Mouse (Mus musculus): Measurements from ENCODE around the gene 2900026A02Rik. TPM values are rescaled to one million over a fixed set of nuclear protein-coding genes. Genes with fewer than 3 reads are reported as not detected.

2900026A02Rik gene
- total RNA-seq, 2 experiments from 2014 or later, result 8.8 to 12.1 TPM

GRCm38 (mm10) chr5:113153508-113153830 is 67.6 kb downstream of the 2900026A02Rik start:
- DNase-seq (ENCODE audit: low spot score in 2 of 2), result no peak

- DNase-seq (ENCODE audit: low spot score in 2 of 2), result no peak
These were observed 68.2 kb downstream of the 2900026A02Rik start for GRCm38 (mm10) chr5:113152663-113153507.

- DNase-seq (ENCODE audit: low spot score in 2 of 2), result peak in 1 of 2 experiments; percentile 32
These were observed 69.4 kb downstream of the 2900026A02Rik start for GRCm38 (mm10) chr5:113151554-113152103.

- no peak for DNase-seq (ENCODE audit: low spot score in 2 of 2)
These were observed 70.0 kb downstream of the 2900026A02Rik start for GRCm38 (mm10) chr5:113150871-113151553.

- DNase-seq (ENCODE audit: low spot score in 2 of 2), result no peak
These were observed 72.0 kb downstream of the 2900026A02Rik start for GRCm38 (mm10) chr5:113149052-113149451.

- DNase-seq (ENCODE audit: low spot score in 2 of 2), result no peak
These were observed 73.0 kb downstream of the 2900026A02Rik start for GRCm38 (mm10) chr5:113147994-113148471.

- no peak for DNase-seq (ENCODE audit: low spot score in 2 of 2)
These were observed 74.4 kb downstream of the 2900026A02Rik start for GRCm38 (mm10) chr5:113146656-113147055.

GRCm38 (mm10) chr5:113145171-113145570 is 75.9 kb downstream of the 2900026A02Rik start:
- no peak for DNase-seq (ENCODE audit: low spot score in 2 of 2)

GRCm38 (mm10) chr5:113142486-113142885 is 78.5 kb downstream of the 2900026A02Rik start:
- no peak for DNase-seq (ENCODE audit: low spot score in 2 of 2)

- DNase-seq (ENCODE audit: low spot score in 2 of 2), result no peak
These were observed 79.0 kb downstream of the 2900026A02Rik start for GRCm38 (mm10) chr5:113142018-113142417.

- no peak for DNase-seq (ENCODE audit: low spot score in 2 of 2)
These were observed 80.2 kb downstream of the 2900026A02Rik start for GRCm38 (mm10) chr5:113140872-113141271.

- no peak for DNase-seq (ENCODE audit: low spot score in 2 of 2)
These were observed 81.0 kb downstream of the 2900026A02Rik start for GRCm38 (mm10) chr5:113140051-113140450.

GRCm38 (mm10) chr5:113139064-113139726 is 81.8 kb downstream of the 2900026A02Rik start:
- no peak for DNase-seq (ENCODE audit: low spot score in 2 of 2)

GRCm38 (mm10) chr5:113138319-113139063 is 82.5 kb downstream of the 2900026A02Rik start:
- DNase-seq (ENCODE audit: low spot score in 2 of 2), result peak in 1 of 2 experiments; percentile 48

GRCm38 (mm10) chr5:113137691-113138318 is 83.2 kb downstream of the 2900026A02Rik start:
- no peak for DNase-seq (ENCODE audit: low spot score in 2 of 2)

- DNase-seq (ENCODE audit: low spot score in 2 of 2), result no peak
These were observed 84.0 kb downstream of the 2900026A02Rik start for GRCm38 (mm10) chr5:113136951-113137487.

- no peak for DNase-seq (ENCODE audit: low spot score in 2 of 2)
These were observed 85.5 kb downstream of the 2900026A02Rik start for GRCm38 (mm10) chr5:113135513-113135912.

- no peak for DNase-seq (ENCODE audit: low spot score in 2 of 2)
These were observed 87.0 kb downstream of the 2900026A02Rik start for GRCm38 (mm10) chr5:113133722-113134710.

- DNase-seq (ENCODE audit: low spot score in 2 of 2), result no peak
These were observed 88.0 kb downstream of the 2900026A02Rik start for GRCm38 (mm10) chr5:113133080-113133491.
